Mouse (Mus musculus) erythroid progenitor cell, adult 5-6 weeks (primary cell): ENCODE data around the gene Gm20388. TPM values are rescaled to one million over a fixed set of nuclear protein-coding genes. Genes with fewer than 3 reads are reported as not detected.

ENCODE experiments used
- ATAC-seq: replicated peaks from 2 replicates; pipeline ENCODE4 v1.8.0; 2016; ENCODE audit warnings: moderate number of reproducible peaks, mild to moderate bottlenecking, moderate TSS enrichment, inconsistent platforms; ENCODE audit not compliant: poor library complexity, low FRiP score, severe bottlenecking
- total RNA-seq, 2 experiments: library from RNA; stranded (forward) in 1 of 2; stranded (reverse) in 1 of 2; fragments of 150-400 nt in 1 of 2; fragments of 186-747, 209-891 nt in 1 of 2; gene quantifications; 2 replicates each; pipeline versions ENCODE4 v1.2.3 to v1.2.4; 2015 to 2017; ENCODE audit warnings: low replicate concordance in 2 of 2

Gm20388 gene
- total RNA-seq, 2 experiments from 2014 or later: 4.2 TPM; not detected in 1

DNA sequence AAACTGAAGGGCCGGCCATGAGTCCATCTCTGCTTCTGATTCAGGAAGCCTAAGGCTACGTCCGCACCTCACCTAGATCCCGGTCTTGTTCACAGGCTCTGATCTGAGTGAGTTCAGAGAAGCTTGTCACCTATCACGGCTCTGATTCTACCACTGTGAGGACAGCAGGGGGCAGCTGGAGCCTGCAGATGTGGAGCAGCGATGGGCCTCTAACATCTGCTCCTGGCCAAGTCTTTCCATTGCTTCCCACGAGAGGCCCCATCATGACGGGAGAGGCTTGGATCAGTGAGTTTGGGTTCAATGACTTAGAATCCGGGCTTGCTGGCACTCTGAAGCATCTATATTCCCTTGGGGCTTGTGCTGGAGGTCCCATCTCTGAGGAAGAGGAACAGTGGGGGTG, 1963.4 kb downstream of the Gm20388 start:
- ATAC-seq: peak; percentile 66

DNA sequence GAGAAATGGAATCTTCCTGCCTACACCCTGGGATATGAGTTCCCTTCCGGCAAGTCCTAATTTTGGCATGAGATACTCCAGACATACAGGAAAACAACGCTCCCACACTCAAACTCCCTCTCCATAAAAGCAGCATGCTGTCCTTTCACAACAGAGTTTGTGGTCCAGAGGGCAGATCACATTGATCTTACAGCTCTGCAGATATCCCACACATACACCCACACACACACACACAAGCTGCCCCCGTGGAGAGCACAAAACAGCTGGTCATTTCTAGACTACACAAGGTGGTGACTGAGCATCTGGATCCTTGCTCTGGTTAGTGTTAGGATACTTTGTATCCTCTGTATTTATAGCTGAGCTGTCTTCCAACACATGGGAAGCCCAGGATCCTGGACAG, 1964.4 kb downstream of the Gm20388 start:
- no peak for ATAC-seq

DNA sequence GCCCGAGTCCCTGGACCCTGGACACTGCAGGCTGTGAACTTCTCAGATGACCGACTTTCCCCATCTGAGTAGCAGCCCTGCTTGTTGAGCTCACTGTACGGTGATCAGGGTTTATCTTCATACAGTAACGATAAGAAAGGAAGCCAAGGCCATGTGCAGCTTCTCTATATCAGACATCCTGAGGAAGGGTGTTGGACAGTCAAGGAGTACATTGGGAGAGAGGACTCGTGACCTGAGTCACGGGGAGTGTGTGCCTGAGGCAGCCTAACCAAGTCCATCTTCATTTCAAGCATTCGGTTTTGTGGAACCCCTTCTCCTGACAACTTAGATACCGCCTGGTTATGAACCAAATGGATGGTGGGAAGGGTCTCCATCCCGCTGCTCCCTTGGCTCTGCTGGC, 1964.9 kb downstream of the Gm20388 start:
- no peak for ATAC-seq

DNA sequence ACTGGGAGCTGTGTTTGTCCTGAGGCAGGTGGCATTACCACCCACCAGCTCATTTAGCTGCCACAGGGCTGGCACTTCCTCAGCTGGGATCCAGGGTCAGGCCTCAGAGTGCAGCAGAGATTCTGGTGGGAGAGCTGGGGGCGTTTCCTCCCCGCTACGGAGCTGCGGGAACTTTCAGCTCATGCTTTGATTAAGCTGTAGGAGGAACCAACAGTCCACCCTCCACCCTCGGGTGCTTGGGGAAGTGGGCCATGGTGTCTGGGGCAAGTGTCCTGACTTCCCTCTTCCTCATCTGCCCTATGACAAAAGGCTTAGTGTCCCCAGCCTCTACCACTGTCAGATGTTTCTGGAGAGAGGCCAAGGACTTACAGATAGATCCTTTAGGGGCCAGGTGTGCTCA, 1966.6 kb downstream of the Gm20388 start:
- ATAC-seq: no peak

DNA sequence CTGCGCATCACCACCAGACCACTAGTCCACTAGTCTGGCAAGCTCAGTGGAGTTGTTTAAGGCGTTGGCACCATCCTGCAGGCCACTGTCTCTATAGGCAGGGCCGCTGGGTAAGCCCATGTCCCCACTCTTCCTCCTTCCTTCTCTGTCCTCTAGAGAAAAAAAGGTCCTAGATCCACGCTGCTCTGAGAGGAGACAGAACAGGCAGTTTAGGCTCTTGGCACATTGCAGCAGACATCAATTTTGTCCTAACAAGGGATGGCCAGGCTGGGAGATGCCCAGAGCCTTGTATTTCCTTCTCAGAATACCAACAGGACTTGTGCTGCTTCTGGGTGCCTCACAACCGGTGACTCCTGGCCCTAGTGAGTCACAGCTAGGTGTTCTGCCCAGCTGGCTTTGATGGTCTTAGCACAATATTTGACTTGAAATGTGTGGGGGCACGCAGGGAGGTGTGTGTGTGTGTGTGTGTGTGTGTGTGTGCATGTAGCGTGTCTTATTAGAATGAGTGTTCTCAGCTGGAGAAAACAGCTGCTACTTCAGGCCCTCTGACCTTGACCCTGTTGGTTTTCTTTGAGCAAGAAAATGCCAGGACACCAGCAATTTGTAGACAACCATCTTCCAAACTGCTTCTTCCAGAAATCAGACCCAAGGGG, 1967.3 kb downstream of the Gm20388 start:
- no peak for ATAC-seq

DNA sequence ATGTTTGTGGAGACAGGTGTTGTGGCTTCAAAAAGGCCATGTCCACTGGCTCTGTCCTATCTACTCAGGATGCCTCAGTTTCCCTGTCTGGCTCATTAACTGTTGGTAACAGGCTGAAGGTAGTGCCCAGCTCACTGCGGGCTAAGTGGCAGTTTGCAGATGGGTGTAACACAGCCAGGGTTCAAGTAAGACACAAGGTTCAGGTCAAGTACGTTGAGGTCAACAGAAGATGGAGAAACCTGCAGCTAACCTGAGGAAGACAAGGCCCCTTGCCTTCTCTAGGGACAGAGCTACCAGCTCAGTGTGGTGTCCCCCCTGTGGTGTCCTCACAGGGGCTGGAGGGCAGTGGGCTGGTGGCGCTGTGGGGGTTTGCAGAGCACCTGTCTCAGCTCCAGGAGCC, 1969.1 kb downstream of the Gm20388 start:
- no peak for ATAC-seq

DNA sequence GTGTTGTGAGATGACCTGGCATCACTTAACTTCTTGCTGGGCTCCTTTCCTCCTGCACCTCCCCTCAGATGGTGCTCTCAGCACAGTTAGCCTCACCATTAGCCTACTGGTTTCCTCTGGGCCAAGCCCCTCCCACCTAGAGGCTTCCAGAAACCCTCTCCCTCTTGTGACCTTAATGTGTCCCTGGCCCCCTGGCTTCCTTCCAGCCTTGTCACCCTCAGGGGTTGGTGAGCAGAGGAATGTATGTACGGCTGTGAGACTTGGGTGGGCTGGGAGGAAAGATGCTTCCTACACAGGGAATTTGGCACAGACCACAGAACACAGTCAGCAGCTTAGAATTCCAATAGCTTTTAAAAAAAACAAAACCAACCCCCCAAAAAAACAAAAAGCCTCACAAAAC, 1970.2 kb downstream of the Gm20388 start:
- ATAC-seq: no peak

DNA sequence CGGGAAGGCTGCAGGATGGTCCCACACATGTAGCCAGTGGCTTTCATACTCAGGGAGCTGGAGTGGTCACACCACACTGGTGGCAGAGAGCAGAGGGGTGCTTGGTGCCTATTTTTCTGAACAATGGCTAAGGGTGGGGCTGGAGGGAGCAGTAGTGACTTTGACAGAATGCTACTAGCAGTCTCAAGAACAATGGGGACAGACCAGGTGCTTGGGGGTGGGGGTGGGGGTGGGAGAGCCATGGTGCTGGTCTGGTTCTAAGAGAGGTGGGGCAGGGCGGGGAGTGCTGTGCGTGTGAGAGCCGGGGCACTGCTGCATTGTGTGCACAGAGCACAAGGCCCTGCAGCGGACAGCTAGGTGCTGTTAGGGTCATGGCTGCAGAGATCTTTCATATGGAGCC, 1971.3 kb downstream of the Gm20388 start:
- no peak for ATAC-seq

DNA sequence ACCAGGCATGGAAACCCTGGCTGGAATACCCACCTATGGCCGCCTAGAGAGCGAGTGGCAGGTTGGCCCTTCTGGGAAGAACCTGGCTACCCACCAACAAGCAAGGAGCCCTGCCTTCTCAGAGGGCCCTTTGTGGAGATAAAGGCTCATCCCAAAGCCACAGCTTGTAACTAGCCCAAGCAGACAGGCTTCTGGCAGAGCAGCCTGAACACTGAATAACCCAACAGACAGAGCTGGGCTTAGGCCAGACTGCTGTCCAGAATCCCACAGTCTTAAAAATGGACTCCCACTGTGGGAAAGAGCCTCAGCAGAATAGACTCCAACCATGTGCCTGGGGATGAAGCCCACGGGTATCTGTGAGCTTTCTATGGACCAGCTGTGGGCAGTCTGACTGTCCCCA, 1973.5 kb downstream of the Gm20388 start:
- ATAC-seq: no peak

DNA sequence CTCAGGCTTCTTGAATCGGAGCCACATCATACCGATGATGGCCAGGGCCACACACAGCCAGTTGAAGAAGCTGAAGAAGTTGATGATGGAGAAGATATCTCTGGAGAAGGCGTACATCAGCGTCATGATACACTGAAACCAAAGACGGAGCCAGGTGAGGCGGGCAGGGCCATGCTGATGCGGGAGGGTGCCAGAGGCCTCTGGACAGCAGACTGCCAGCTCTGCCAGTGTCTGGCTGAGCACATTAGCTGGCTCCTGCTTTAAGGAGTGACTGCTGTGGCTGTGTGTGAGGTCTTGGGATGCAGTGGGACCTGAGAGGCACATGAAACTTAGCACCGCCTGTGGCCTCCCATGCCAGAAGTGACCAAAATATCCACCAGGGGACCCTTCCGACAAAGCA, 1974.4 kb downstream of the Gm20388 start:
- ATAC-seq: no peak

DNA sequence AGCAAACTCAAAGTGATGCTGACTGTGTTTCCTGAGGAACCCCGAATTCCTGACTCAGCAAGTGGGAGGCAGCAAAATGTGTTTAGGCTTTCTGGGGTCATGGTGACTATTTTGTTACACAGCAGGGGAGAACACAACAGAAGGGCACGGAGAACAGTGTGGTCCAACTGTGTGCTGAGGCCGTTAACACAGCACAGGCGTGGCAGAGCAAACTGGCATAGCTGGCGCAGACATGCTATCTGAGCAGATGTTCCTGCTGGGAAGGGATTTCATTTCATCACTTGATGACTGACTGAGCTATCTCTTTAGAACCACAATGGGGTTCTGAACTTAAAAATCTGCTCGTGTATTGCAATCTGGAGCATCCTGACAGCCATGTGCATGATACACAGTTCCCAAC, 1974.8 kb downstream of the Gm20388 start:
- no peak for ATAC-seq

DNA sequence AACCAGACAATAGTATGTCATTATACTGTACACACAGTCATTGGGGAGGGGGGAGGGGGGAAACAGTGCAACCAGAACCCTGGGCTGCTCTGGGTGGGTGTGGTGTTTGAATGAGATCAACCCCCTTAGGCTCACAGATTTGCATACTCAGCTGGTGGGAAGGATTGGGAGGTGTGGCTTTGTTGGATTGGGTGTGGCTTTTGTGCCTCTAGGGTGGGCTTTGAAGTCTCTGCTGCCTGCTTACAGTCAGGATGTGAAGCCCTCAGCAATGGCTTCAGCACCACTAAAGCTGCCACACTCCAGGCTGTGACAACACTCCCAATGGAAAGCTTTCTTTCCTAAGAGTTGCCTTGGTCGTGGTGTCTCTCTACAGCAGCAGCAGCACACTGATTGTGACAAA, 1976.9 kb downstream of the Gm20388 start:
- no peak for ATAC-seq

DNA sequence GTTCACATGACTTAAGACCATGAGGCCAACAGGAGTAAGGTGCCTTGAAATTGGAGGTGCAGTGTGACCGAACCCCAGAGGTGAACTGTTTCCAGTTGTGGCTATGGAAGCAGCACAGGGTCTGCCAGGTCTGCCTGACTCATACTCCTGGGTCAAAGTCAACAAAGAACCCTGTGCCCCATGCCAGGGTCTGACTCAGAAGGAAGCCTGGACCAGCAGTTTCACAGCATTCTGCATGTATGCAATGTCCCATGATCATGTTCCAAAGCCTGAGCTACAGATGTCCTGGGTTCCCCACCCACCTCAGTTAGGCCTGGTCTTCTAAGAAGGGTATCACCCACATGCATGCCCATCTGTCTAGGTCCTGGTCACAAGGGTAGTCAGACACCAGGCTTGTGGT, 1978.7 kb downstream of the Gm20388 start:
- no peak for ATAC-seq

DNA sequence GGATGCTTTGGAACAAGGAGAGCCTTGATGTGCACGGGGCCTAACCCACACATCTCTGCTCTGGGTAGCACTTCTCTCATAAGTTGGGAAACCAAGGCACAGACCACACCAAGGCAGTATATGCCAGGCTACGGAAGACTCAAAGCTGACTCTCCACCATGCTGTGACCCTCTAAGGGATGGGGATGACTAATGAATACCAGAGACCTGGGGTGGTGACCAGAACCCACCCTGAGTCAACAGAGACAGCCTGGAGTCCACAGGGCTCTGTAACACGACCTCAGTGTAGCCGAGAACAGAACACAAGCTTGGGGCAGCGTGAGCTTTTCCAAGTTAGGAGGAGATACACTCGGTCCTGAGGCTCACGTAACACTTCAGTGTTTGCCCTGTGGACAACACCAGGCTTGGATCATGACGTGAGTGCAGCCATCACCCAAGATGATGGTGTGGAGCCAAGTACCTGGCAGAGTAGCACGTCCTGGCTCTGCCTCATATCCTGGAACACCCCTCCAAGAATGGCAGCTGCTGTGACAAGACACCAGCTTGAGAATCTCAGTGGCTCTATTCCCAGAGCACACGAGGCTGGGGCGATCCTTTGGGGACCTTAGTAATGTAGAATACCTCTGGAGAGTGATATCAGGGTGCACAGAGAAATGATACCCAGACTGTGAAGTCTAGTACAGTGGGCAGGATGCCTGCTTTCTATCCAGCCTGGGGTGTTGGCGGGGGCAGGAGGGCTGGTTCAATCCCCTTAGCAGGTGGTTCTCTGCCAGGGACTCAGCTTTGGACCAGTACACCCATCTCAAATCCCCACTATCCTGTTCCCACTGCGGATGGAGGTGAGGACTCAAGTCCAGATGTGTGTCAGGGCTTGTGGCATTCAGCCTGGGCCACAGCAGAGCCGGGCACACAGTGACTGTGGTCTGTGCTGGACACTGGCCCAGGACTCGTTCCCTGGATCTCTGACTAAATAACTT, 1979.5 kb downstream of the Gm20388 start:
- no peak for ATAC-seq

DNA sequence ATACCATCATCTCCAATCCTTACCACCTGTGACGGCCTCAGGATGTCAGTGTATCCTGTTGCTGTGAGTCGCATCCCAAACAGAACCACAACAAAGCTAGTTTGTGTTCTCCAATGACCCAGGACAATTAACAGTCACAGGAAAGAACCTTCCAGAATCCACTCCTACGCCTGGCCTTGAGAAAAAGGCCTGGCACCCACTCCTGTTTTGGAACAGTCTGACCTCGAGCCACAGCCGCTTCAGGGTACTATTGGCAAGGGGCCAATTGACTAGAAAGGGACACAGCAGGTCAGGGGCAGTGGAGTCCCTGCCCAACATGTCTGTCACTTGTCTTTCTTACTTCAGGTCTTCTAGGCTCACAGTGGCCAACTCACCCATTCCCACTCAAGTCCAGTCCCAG, 1982.2 kb downstream of the Gm20388 start:
- ATAC-seq: no peak

DNA sequence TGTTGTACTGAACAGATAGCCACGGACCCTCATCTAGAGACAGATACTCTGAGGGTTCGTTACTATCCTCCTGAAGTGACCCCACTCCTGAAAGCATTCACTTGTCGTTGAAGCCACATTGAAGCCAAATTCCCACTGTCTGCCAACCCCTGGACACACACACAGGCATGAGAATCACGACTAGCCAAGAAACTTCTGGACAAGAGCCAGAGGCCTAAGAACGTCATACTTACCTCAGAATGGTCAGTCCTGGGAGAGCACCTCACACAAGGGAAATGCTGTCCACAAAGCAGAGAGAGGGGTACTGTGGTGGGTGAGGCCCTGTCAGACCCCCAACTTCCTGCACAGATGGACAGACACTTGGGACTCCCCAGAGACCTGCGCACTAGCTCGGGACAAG, 1985.3 kb downstream of the Gm20388 start:
- ATAC-seq: no peak

DNA sequence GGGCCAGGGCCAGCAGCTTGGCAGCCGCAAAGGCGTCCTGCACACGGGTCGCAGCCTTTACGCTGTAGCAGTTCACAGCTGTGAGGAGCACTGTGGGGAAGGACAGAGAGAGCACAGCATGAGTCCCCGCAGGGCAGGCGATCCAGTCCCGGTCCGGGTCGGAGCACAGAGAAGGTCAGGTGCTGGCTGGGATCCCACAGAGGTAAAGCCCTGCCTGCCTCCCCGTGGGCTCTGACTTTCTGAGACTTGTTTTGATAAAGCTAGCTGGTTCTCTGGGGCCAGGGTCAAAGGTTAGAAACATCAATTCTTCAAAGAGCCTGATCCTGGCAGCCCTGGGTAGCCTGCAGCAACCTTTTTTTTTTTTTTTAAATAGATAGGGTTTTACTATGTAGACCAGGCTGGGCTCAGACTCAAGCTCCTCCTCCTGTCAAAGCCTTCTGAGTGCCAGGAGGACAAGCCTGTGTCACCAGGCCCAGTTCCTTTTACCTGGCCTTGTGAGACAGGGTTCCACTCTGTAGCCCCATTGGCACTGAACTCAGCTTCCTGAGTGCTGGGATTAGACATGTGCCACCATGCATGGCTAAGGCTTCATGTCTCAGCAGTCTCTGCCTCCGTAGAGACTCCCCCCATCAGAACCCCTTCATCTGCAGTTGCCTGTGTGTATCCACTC, 1986.0 kb downstream of the Gm20388 start:
- no peak for ATAC-seq

DNA sequence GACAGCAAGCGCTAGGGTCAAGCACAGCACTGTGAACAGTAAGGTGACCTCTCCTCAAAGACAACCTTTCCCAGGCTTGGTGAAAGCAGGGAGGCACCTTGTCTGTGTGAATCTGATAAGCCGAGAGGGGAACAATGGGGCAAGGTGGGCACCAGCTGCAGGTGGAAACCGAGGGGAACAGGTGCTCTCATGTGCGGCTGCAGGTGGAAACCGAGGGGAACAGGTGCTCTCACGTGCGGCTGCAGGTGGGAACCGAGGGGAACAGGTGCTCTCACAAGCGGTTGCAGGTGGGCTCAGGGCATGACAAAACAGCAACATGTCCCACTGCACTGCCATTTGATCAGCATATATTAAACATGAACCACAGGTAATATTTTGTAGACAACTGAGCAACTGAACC, 1986.6 kb downstream of the Gm20388 start:
- ATAC-seq: no peak

DNA sequence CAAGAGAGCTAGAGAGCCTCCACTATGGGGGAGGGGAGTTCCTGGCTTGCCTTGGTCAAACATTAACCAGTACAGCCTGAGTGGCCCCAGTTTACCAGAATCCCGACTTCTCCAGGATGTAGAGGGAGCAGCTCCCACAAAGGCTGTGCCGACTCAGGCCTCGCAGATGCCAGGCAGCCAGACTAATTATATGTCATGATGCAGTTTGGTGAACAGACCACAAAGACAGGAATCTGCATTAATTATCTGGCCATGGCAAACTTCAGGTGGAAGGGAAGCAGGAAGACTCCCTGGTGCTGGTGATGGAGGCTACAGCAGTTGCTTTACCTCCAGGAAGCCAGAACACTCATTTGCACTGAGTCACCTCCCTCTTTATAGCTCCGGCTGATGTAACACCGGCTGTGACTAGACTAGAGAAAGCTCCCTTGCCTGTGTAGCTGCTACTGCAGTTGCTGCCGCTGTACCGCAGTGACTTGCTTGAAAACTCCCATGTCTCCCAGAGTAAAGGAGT, 1987.3 kb downstream of the Gm20388 start:
- peak; percentile 21 for ATAC-seq

DNA sequence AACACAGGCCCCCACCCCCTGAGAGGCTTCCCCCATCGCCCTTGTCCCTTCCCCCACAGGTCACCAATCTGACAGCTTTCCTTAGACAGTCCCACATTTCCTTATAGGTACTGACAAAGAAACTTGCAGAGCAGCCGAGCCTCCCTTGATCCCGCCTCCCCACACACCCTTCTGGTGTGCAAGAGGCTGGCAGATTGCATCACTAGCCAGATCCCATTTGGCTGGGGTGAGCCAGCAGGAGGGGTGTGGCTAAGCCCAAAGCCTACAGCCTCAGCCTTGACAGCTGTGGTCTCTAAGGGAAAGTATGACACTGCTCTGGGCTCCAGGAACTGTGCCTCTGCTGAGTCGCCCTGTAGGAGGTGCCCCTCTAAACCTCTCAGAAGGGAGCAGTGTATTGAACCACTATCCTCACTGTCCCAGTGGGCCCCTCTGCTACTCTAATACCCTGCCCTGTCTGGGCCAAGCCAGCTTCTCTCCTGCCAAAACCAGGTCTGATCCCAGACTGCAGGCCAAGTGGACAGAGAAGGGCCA, 1987.8 kb downstream of the Gm20388 start:
- peak; percentile 84 for ATAC-seq
